Mouse (Mus musculus) limb, embryonic 15.5 days (tissue): ENCODE measurements around the gene Atp2b1. TPM values are rescaled to one million over a fixed set of nuclear protein-coding genes. Genes with fewer than 3 reads are reported as not detected.

Experiments used
- ATAC-seq: fragments of 200-750 bp; cut with Nextera tagmentation; 2 replicates; pipeline ENCODE4 v1.8.0; 2017; ENCODE audit warnings: low read depth, moderate TSS enrichment; ENCODE audit not compliant: insufficient number of reproducible peaks, low FRiP score, low TSS enrichment
- H3K27ac ChIP-seq: fragments of 300-500 bp; sonication (generic); 2 replicates; pipeline ENCODE4 v1.5.1; 2015; ENCODE audit warnings: moderate library complexity, mild to moderate bottlenecking, inconsistent platforms
- H3K27me3 ChIP-seq: fragments of 300-500 bp; sonication (generic); 2 replicates; pipeline ENCODE4 v1.6.1; 2015; ENCODE audit warnings: inconsistent platforms
- H3K36me3 ChIP-seq: fragments of 300-500 bp; sonication (generic); 2 replicates; pipeline ENCODE4 v1.6.1; 2015; ENCODE audit warnings: inconsistent platforms
- H3K4me1 ChIP-seq: fragments of 300-500 bp; sonication (generic); 2 replicates; pipeline ENCODE4 v1.6.1; 2015; ENCODE audit warnings: inconsistent platforms
- H3K4me2 ChIP-seq: fragments of 300-500 bp; sonication (generic); 2 replicates; pipeline ENCODE4 v1.6.1; 2015; ENCODE audit warnings: mild to moderate bottlenecking, inconsistent platforms
- H3K4me3 ChIP-seq: fragments of 300-500 bp; sonication (generic); 2 replicates; pipeline ENCODE4 v1.5.1; 2015; ENCODE audit warnings: mild to moderate bottlenecking, inconsistent platforms
- H3K9ac ChIP-seq: fragments of 300-500 bp; sonication (generic); 2 replicates; pipeline ENCODE4 v1.6.1; 2015; ENCODE audit warnings: inconsistent platforms
- H3K9me3 ChIP-seq: fragments of 300-500 bp; sonication (generic); 2 replicates; pipeline ENCODE4 v1.6.1; 2016; ENCODE audit warnings: inconsistent platforms
- whole genome bisulfite sequencing: fragments of 180-500 bp; shearing (Covaris S2); methylation state at CpG from one replicate; pipeline ENCODE4 v1.1.7; 2015; 5-methylcytosine and 5-hydroxymethylcytosine counted together
- polyA plus RNA-seq: library from polyadenylated mRNA; unstranded; fragments of >200 nt; fragmentation: Nextera tagmentation; extraction: Ambion mirVana; gene quantifications from 2 replicates; pipeline ENCODE4 v1.2.1, GENCODE M21; 2015

The Atp2b1 gene
- polyA plus RNA-seq, 1 experiment from 2014 or later = 132 TPM

DNA sequence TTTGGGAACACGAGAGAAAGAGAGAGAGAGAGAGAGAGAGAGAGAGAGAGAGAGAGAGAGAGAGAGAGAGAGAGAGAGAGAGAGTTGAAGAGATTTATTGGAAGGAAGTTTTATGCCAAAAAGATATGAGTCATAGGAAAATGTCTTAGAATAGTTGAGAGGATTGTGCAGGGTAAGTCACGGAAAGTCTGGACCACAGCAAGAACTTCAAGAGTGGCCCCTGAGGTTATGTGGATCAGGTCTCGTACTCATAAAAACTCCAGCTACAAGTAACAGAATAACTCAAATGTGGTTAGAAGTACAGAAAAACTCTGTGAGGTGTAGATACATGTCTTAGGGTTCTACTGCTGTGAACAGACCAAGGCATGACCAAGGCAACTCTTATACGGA is 133.3 kb downstream of the Atp2b1 start:
- Histone ChIP-seq H3K27ac (no peak overlapping the region), H3K27me3 (no peaks in the 10 kb centered on the region), H3K4me2 (no peak overlapping the region), H3K9ac (no peak overlapping the region), H3K4me3 (no peak overlapping the region), H3K4me1 (no peaks in the 10 kb centered on the region), H3K9me3 (no peaks in the 10 kb centered on the region), H3K36me3 (no peaks in the 10 kb centered on the region)
- no peak for ATAC-seq
- WGBS = 57% methylated on average over 4 of the region's 4 CpGs

DNA sequence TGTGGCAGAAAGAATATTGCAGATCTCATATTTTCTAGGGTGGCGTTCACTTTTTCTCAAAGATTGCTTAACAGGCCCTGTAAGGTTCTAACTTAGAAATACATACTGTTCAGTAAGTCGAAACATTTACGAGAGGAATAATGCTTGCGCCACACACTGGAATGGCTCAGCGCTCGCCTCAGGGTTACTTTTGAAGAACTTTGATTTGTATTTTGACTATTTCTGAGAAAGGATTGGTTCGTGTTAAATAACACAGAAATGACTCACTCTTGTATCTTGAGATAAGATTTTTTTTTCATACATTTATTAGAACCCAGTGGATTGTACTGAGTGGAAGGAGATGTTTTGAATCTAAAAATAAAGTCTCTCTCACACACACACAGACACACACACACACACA is 135.9 kb downstream of the Atp2b1 start:
- no peak overlapping the region for H3K4me3 ChIP-seq
- no peak overlapping the region for H3K27ac ChIP-seq
- H3K27me3 ChIP-seq = no peaks in the 10 kb centered on the region
- H3K4me1 ChIP-seq = no peaks in the 10 kb centered on the region
- 62% methylated on average over 7 of the region's 7 CpGs for WGBS
- no peak overlapping the region for H3K9ac ChIP-seq
- H3K36me3 ChIP-seq = no peaks in the 10 kb centered on the region
- ATAC-seq = no peak
- H3K9me3 ChIP-seq = no peaks in the 10 kb centered on the region
- no peak overlapping the region for H3K4me2 ChIP-seq

DNA sequence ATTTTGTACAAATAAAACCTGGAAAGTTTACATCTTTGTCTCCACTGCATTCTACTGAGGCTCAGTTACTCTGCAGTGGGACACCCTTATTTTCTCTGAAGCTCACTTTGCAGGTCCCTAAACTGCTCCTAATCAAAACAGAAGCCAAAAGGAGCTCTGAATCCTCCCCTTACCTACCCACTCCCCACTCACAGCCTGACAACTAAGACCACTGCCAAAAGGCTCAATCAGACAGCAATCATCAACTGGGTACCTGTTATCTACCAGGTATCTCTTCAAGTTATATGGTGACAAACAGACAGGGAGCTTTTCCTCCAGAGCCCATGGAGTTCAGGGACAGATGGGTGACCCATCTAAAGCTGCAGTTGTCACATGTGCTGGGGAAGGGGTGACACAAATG is 138.9 kb downstream of the Atp2b1 start:
- H3K36me3 ChIP-seq = no peaks in the 10 kb centered on the region
- no peak overlapping the region for H3K4me3 ChIP-seq
- H3K4me2 ChIP-seq = no peak overlapping the region
- no peaks in the 10 kb centered on the region for H3K27me3 ChIP-seq
- no peaks in the 10 kb centered on the region for H3K9me3 ChIP-seq
- H3K27ac ChIP-seq = no peak overlapping the region
- no peaks in the 10 kb centered on the region for H3K4me1 ChIP-seq
- ATAC-seq = no peak
- no peak overlapping the region for H3K9ac ChIP-seq

DNA sequence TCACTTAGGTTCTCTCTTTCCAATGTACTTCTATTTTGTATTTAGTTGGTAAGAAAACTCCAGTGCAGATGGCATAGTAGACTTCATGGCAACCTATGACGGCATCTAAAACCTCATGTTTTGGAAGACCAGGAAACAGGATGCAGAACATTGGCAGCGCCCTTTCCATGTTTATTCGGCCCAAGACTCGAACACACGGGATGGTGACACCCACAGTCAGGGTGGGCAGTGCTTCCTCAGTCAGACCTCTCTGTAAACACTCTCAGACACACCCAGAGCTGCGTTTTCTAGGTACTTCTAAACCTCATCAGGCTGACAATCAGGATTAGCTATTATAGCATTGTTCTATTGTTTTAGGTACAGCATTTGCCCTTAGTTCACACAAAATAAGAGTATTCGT is 146.4 kb downstream of the Atp2b1 start:
- H3K27ac ChIP-seq = no peak overlapping the region
- no peak overlapping the region for H3K4me3 ChIP-seq
- no peak overlapping the region for H3K9ac ChIP-seq
- ATAC-seq = no peak
- H3K36me3 ChIP-seq = no peaks in the 10 kb centered on the region
- no peaks in the 10 kb centered on the region for H3K4me1 ChIP-seq
- no peaks in the 10 kb centered on the region for H3K9me3 ChIP-seq
- H3K4me2 ChIP-seq = no peak overlapping the region
- WGBS = 87% methylated on average over 7 of the region's 7 CpGs
- no peaks in the 10 kb centered on the region for H3K27me3 ChIP-seq

DNA sequence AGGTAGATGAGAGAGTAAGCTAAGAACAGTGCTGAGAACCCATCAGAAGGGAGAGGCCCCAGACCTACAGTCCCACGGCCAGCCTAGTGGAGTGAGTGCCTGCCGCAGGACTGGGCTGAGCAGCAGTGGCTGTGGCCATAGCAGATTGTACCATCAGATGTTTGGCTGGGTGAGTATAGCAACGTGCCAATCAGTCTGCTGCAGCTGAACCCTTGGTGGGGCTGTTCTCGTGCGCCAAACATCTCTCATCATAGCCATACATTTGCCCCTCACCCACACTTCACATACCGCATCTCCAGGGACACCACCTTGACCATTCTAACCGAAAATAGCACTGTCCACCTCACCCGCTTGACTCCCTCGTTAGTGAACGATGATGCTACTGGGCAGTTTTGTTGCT is 147.2 kb downstream of the Atp2b1 start:
- 90% methylated on average over 10 of the region's 10 CpGs for WGBS

DNA sequence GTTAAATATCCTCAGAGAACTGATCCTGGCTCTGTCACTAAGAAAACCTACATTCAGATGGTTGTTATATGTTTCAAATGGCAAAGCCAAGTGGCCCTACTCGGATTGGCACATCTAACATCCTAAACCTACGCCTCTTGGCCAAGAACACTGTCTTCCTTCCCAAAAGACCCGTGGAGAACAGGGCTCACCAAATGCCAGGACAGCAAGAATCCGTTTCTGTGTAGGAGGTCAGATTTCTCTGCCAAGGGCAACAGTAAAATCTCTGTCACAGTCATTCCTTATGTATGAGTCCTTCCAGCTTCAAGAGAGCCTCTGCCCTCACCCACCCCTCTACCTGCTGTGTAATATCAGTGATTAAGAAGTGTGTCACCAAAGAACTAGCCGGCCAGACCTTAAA is 148.3 kb downstream of the Atp2b1 start:
- Histone ChIP-seq H3K27ac (no peak overlapping the region), H3K27me3 (no peaks in the 10 kb centered on the region), H3K4me2 (no peak overlapping the region), H3K4me3 (no peak overlapping the region), H3K4me1 (no peaks in the 10 kb centered on the region), H3K36me3 (no peaks in the 10 kb centered on the region), H3K9me3 (no peaks in the 10 kb centered on the region), H3K9ac (no peak overlapping the region)
- whole genome bisulfite sequencing = 67% methylated on average over 5 of the region's 5 CpGs
- no peak for ATAC-seq

More for the DNA sequence above, 147.2 kb downstream of the Atp2b1 start:
- Histone ChIP-seq H3K27ac (no peak overlapping the region), H3K27me3 (no peaks in the 10 kb centered on the region), H3K9me3 (no peaks in the 10 kb centered on the region), H3K4me3 (no peak overlapping the region), H3K9ac (no peak overlapping the region), H3K4me2 (no peak overlapping the region), H3K4me1 (no peaks in the 10 kb centered on the region), H3K36me3 (no peaks in the 10 kb centered on the region)
- ATAC-seq = no peak

Other genes starting within 250 kb of the Atp2b1 start
- 15.3 and 15.6 TPM in 2 replicates for gene Poc1b, start 192.6 kb downstream of the Atp2b1 start, polyA plus RNA-seq
- 11.3 and 12.1 TPM in 2 replicates for gene Galnt4, start 193.8 kb downstream of the Atp2b1 start, polyA plus RNA-seq
- gene Phxr2, start 211.9 kb downstream of the Atp2b1 start, polyA plus RNA-seq = not detected in 2 replicates